Mouse (Mus musculus): ENCODE measurements around the gene Gm10974. TPM values are rescaled to one million over a fixed set of nuclear protein-coding genes. Genes with fewer than 3 reads are reported as not detected.

Gene Gm10974
- polyA plus RNA-seq, 1 experiment from 2014 or later, result not detected

GRCm38 (mm10) chr7:66351074-66351473, 14.6 kb upstream of the Gm10974 start:
- WGBS, result 93% methylated on average over 4 of the region's 4 CpGs

GRCm38 (mm10) chr7:66354911-66355310, 10.8 kb upstream of the Gm10974 start:
- WGBS, result 63% methylated on average over 3 of the region's 3 CpGs
- Histone ChIP-seq H3K9ac (ENCODE audit: low read depth, low read length) (no peak overlapping the region), H3K4me1 (ENCODE audit: control insufficient read depth, insufficient read depth, low read length) (no peaks in the 10 kb centered on the region), H3K9me3 (replicated peaks; ENCODE audit: control insufficient read depth, low read length, poor library complexity, severe bottlenecking) (no peaks in the 10 kb centered on the region; the same call in 1 of the 2 replicates), H3K27ac (ENCODE audit: low read length) (no peak overlapping the region), H3K4me2 (ENCODE audit: low read length) (no peak overlapping the region), H3K4me3 (ENCODE audit: low read depth, low read length) (no peak overlapping the region), H3K36me3 (ENCODE audit: control insufficient read depth, insufficient read depth, low read length) (no peaks in the 10 kb centered on the region), H3K27me3 (ENCODE audit: control insufficient read depth, insufficient read depth, low read depth, low read length) (no peaks in the 10 kb centered on the region)
- no peak for ATAC-seq

More at GRCm38 (mm10) chr7:66351074-66351473, 14.6 kb upstream of the Gm10974 start:
- no peak overlapping the region for H3K27ac ChIP-seq (ENCODE audit: low read length)
- no peaks in the 10 kb centered on the region for H3K9me3 ChIP-seq (replicated peaks; ENCODE audit: control insufficient read depth, low read length, poor library complexity, severe bottlenecking)
- H3K27me3 ChIP-seq (ENCODE audit: control insufficient read depth, insufficient read depth, low read depth, low read length), result no peaks in the 10 kb centered on the region
- no peak for ATAC-seq
- H3K9ac ChIP-seq (ENCODE audit: low read depth, low read length), result no peak overlapping the region
- H3K4me2 ChIP-seq (ENCODE audit: low read length), result no peak overlapping the region
- H3K4me3 ChIP-seq (ENCODE audit: low read depth, low read length), result no peak overlapping the region
- H3K4me1 ChIP-seq (ENCODE audit: control insufficient read depth, insufficient read depth, low read length), result peaks cover 5% of the 10 kb centered on the region; the same call in 1 of the 2 replicates
- no peaks in the 10 kb centered on the region for H3K36me3 ChIP-seq (ENCODE audit: control insufficient read depth, insufficient read depth, low read length)

- no peak overlapping the region for H3K9ac ChIP-seq (ENCODE audit: low read depth, low read length)
- H3K27me3 ChIP-seq (ENCODE audit: control insufficient read depth, insufficient read depth, low read depth, low read length), result no peaks in the 10 kb centered on the region
- H3K4me2 ChIP-seq (ENCODE audit: low read length), result no peak overlapping the region
- H3K36me3 ChIP-seq (ENCODE audit: control insufficient read depth, insufficient read depth, low read length), result no peaks in the 10 kb centered on the region
- H3K4me3 ChIP-seq (ENCODE audit: low read depth, low read length), result no peak overlapping the region
- no peak for ATAC-seq
- no peak overlapping the region for H3K27ac ChIP-seq (ENCODE audit: low read length)
- WGBS, result 86% methylated on average over 8 of the region's 8 CpGs
- no peaks in the 10 kb centered on the region; the same call in 1 of the 2 replicates for H3K9me3 ChIP-seq (replicated peaks; ENCODE audit: control insufficient read depth, low read length, poor library complexity, severe bottlenecking)
- H3K4me1 ChIP-seq (ENCODE audit: control insufficient read depth, insufficient read depth, low read length), result no peaks in the 10 kb centered on the region
These were observed 9.7 kb upstream of the Gm10974 start for GRCm38 (mm10) chr7:66355791-66356522.

GRCm38 (mm10) chr7:66358461-66358860, 7.2 kb upstream of the Gm10974 start:
- Histone ChIP-seq H3K4me1 (ENCODE audit: control insufficient read depth, insufficient read depth, low read length) (no peaks in the 10 kb centered on the region), H3K27ac (ENCODE audit: low read length) (no peak overlapping the region), H3K9ac (ENCODE audit: low read depth, low read length) (no peak overlapping the region), H3K36me3 (ENCODE audit: control insufficient read depth, insufficient read depth, low read length) (no peaks in the 10 kb centered on the region), H3K27me3 (ENCODE audit: control insufficient read depth, insufficient read depth, low read depth, low read length) (no peaks in the 10 kb centered on the region), H3K4me2 (ENCODE audit: low read length) (no peak overlapping the region), H3K4me3 (ENCODE audit: low read depth, low read length) (no peak overlapping the region), H3K9me3 (replicated peaks; ENCODE audit: control insufficient read depth, low read length, poor library complexity, severe bottlenecking) (no peaks in the 10 kb centered on the region; the same call in 1 of the 2 replicates)
- ATAC-seq, result no peak
- 94% methylated on average over 3 of the region's 3 CpGs for WGBS

- H3K27ac ChIP-seq (ENCODE audit: low read length), result no peak overlapping the region
- WGBS, result 87% methylated on average over 4 of the region's 4 CpGs
- no peak for ATAC-seq
- no peak overlapping the region for H3K4me3 ChIP-seq (ENCODE audit: low read depth, low read length)
- H3K27me3 ChIP-seq (ENCODE audit: control insufficient read depth, insufficient read depth, low read depth, low read length), result no peaks in the 10 kb centered on the region
- no peak overlapping the region for H3K9ac ChIP-seq (ENCODE audit: low read depth, low read length)
- no peaks in the 10 kb centered on the region; the same call in 1 of the 2 replicates for H3K9me3 ChIP-seq (replicated peaks; ENCODE audit: control insufficient read depth, low read length, poor library complexity, severe bottlenecking)
- H3K36me3 ChIP-seq (ENCODE audit: control insufficient read depth, insufficient read depth, low read length), result no peaks in the 10 kb centered on the region
- H3K4me1 ChIP-seq (ENCODE audit: control insufficient read depth, insufficient read depth, low read length), result no peaks in the 10 kb centered on the region
- H3K4me2 ChIP-seq (ENCODE audit: low read length), result no peak overlapping the region
These were observed 6.7 kb upstream of the Gm10974 start for GRCm38 (mm10) chr7:66359044-66359443.

- Histone ChIP-seq H3K27ac (ENCODE audit: low read length) (no peak overlapping the region), H3K36me3 (ENCODE audit: control insufficient read depth, insufficient read depth, low read length) (no peaks in the 10 kb centered on the region), H3K9ac (ENCODE audit: low read depth, low read length) (no peak overlapping the region), H3K4me3 (ENCODE audit: low read depth, low read length) (no peak overlapping the region), H3K4me2 (ENCODE audit: low read length) (no peak overlapping the region), H3K27me3 (ENCODE audit: control insufficient read depth, insufficient read depth, low read depth, low read length) (no peaks in the 10 kb centered on the region), H3K4me1 (ENCODE audit: control insufficient read depth, insufficient read depth, low read length) (no peaks in the 10 kb centered on the region), H3K9me3 (replicated peaks; ENCODE audit: control insufficient read depth, low read length, poor library complexity, severe bottlenecking) (no peaks in the 10 kb centered on the region; the same call in 1 of the 2 replicates)
- no peak for ATAC-seq
- whole genome bisulfite sequencing, result 92% methylated on average over 11 of the region's 11 CpGs
These were observed 1.2 kb upstream of the Gm10974 start for GRCm38 (mm10) chr7:66364491-66364890.

GRCm38 (mm10) chr7:66365411-66365810, 294 bp upstream of the Gm10974 start:
- Histone ChIP-seq H3K9ac (ENCODE audit: low read depth, low read length) (no peak overlapping the region), H3K4me1 (ENCODE audit: control insufficient read depth, insufficient read depth, low read length) (no peaks in the 10 kb centered on the region), H3K36me3 (ENCODE audit: control insufficient read depth, insufficient read depth, low read length) (no peaks in the 10 kb centered on the region), H3K9me3 (replicated peaks; ENCODE audit: control insufficient read depth, low read length, poor library complexity, severe bottlenecking) (no peaks in the 10 kb centered on the region; the same call in 1 of the 2 replicates), H3K4me2 (ENCODE audit: low read length) (no peak overlapping the region), H3K4me3 (ENCODE audit: low read depth, low read length) (no peak overlapping the region), H3K27ac (ENCODE audit: low read length) (no peak overlapping the region), H3K27me3 (ENCODE audit: control insufficient read depth, insufficient read depth, low read depth, low read length) (no peaks in the 10 kb centered on the region)
- 75% methylated on average over 2 of the region's 2 CpGs for WGBS
- ATAC-seq, result no peak

- 73% methylated on average over 5 of the region's 5 CpGs for WGBS
These were observed 3.6 kb downstream of the Gm10974 start for GRCm38 (mm10) chr7:66369071-66369933.

More at GRCm38 (mm10) chr7:66369071-66369933, 3.6 kb downstream of the Gm10974 start:
- Histone ChIP-seq H3K4me2 (ENCODE audit: low read length) (no peak overlapping the region), H3K27ac (ENCODE audit: low read length) (no peak overlapping the region), H3K9me3 (replicated peaks; ENCODE audit: control insufficient read depth, low read length, poor library complexity, severe bottlenecking) (no peaks in the 10 kb centered on the region), H3K27me3 (ENCODE audit: control insufficient read depth, insufficient read depth, low read depth, low read length) (no peaks in the 10 kb centered on the region), H3K36me3 (ENCODE audit: control insufficient read depth, insufficient read depth, low read length) (no peaks in the 10 kb centered on the region), H3K9ac (ENCODE audit: low read depth, low read length) (no peak overlapping the region), H3K4me3 (ENCODE audit: low read depth, low read length) (no peak overlapping the region), H3K4me1 (ENCODE audit: control insufficient read depth, insufficient read depth, low read length) (no peaks in the 10 kb centered on the region)
- ATAC-seq, result no peak

All from midbrain, embryonic 16.5 days (tissue).